Mouse (Mus musculus) liver, embryonic 11.5 days (tissue): ENCODE data around the gene Sbno2. TPM values are rescaled to one million over a fixed set of nuclear protein-coding genes. Genes with fewer than 3 reads are reported as not detected.

Experiments
- ATAC-seq: fragments of 200-750 bp; cut with Nextera tagmentation; replicated peaks from 2 replicates; pipeline ENCODE4 v1.8.0; 2017; ENCODE audit warnings: moderate number of reproducible peaks, mild to moderate bottlenecking, moderate TSS enrichment, moderate library complexity; ENCODE audit not compliant: low FRiP score
- DNase-seq: peaks from one replicate; pipeline ENCODE4 v3.0.0-alpha.2; 2017; ENCODE audit warnings: low spot score
- H3K27ac ChIP-seq: fragments of 300-500 bp; sonication (generic); 2 replicates; pipeline ENCODE4 v1.5.1; 2014; ENCODE audit warnings: mild to moderate bottlenecking, low read depth, low read length, control low read depth
- H3K27me3 ChIP-seq: fragments of 300-500 bp; sonication (generic); replicated peaks from 2 replicates; pipeline ENCODE4 v1.6.1; 2014; ENCODE audit warnings: low read length, mixed read lengths; ENCODE audit not compliant: control insufficient read depth, insufficient read depth
- H3K36me3 ChIP-seq: fragments of 300-500 bp; sonication (generic); 2 replicates; pipeline ENCODE4 v1.6.1; 2014; ENCODE audit warnings: mild to moderate bottlenecking, low read length, moderate library complexity, mixed read lengths; ENCODE audit not compliant: control insufficient read depth, insufficient read depth
- H3K4me1 ChIP-seq: fragments of 300-500 bp; sonication (generic); replicated peaks from 2 replicates; pipeline ENCODE4 v1.6.1; 2014; ENCODE audit warnings: low read length, mixed read lengths; ENCODE audit not compliant: control insufficient read depth, insufficient read depth
- H3K4me2 ChIP-seq: fragments of 300-500 bp; sonication (generic); 2 replicates; pipeline ENCODE4 v1.6.1; 2014; ENCODE audit warnings: mild to moderate bottlenecking, control low read depth, moderate library complexity
- H3K4me3 ChIP-seq: fragments of 300-500 bp; sonication (generic); 2 replicates; pipeline ENCODE4 v1.5.1; 2014; ENCODE audit warnings: low read depth, low read length, control low read depth
- H3K9ac ChIP-seq: fragments of 300-500 bp; sonication (generic); 2 replicates; pipeline ENCODE4 v1.6.1; 2014; ENCODE audit warnings: low read depth, low read length, control low read depth
- H3K9me3 ChIP-seq: fragments of 300-500 bp; sonication (generic); 2 replicates; pipeline ENCODE4 v1.6.1; 2016; ENCODE audit warnings: low read length, inconsistent platforms, mixed read lengths; ENCODE audit not compliant: control insufficient read depth
- WGBS: fragments of 180-500 bp; shearing (Covaris S2); extraction: QIAGEN DNeasy Blood & Tissue Kit; methylation state at CpG from one replicate; pipeline ENCODE4 v1.1.7; 2014; 5-methylcytosine and 5-hydroxymethylcytosine counted together
- polyA plus RNA-seq: library from polyadenylated mRNA; unstranded; fragments of >200 nt; fragmentation: Nextera tagmentation; extraction: Ambion mirVana; gene quantifications from 2 replicates; pipeline ENCODE4 v1.2.1, GENCODE M21; 2014

The Sbno2 gene
- polyA plus RNA-seq, 1 experiment from 2014 or later, result 19.2 TPM

GRCm38 (mm10) chr10:80138553-80139438 is 33.4 kb upstream of the Sbno2 start, which contains the start of gene Atp5d:
Atp5d (plus strand) TSS chr10:80138632.
- Histone ChIP-seq H3K4me2 (peak within 1 kb of the TSS; percentile 100), H3K36me3 (peaks cover 5% of the 10 kb centered on the region), H3K9ac (peak within 1 kb of the TSS; percentile 70), H3K4me3 (peak within 1 kb of the TSS; percentile 76), H3K27me3 (peaks cover 34% of the 10 kb centered on the region), H3K27ac (peak within 1 kb of the TSS; percentile 62), H3K9me3 (no peaks in the 10 kb centered on the region), H3K4me1 (peaks cover 44% of the 10 kb centered on the region)
- ATAC-seq (0 out of 2 replicates have a peak, but pooled peaks have one; percentile 4), DNase-seq (peak; percentile 71)
- WGBS, result 0% methylated on average over 70 of the region's 94 CpGs

DNA sequence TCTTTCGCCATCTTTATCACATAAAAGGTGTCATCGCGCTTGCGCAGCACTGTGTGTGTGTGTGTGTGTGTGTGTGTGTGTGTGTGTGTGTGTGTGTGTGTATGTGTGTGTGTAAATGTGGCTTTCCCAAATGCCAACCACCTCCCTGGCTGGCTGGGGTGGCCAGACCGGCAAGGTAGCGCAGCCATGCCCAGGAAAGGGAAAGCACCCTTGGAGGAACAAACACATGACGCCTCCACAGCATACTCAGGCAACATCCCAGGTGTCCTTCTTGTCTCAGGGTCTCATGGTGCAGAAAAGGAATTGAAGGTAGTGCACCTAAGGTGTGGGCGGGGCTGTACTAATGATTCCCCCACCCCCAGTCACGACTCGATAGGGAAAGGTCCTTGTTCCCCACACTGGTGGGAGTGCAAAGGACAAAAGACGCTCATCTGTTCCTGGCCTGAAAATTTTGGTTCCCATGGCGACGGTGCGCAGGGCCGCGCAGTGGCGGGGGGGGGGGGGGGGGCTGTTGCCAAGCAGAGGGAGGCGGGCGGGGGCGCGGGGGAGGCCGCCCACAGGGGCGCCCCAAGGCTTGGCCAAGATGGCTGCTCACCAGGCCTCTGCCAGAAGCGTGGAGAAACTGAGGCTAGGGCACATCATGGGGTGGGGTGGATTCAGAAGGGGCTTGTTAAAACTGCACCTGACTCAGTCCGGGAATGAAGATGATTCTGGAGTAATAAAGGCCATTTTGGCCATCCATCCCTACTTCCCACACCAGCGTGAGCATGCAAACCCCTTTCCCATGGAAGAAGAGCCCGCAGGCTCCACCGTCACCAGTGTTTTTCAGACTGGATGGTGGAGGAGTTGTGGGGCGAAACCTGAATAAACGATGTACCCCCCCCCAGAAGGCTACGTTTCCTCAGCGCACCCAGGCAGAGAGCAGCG is 32.5 kb upstream of the Sbno2 start:
- H3K36me3 ChIP-seq, result 0 out of 2 replicates have a peak, but pooled peaks cover 2% of the 10 kb centered on the region
- no peak for DNase-seq
- H3K27ac ChIP-seq, result peak overlapping the region; percentile 62; the same call in 1 of the 2 replicates
- H3K9ac ChIP-seq, result peak overlapping the region; percentile 70
- no peak for ATAC-seq
- H3K9me3 ChIP-seq, result no peaks in the 10 kb centered on the region
- peak overlapping the region; percentile 76 for H3K4me3 ChIP-seq
- H3K4me1 ChIP-seq, result peaks cover 35% of the 10 kb centered on the region
- WGBS, result 8% methylated on average over 28 of the region's 33 CpGs
- H3K4me2 ChIP-seq, result peak overlapping the region; percentile 100
- H3K27me3 ChIP-seq, result peaks cover 34% of the 10 kb centered on the region

- Histone ChIP-seq H3K27me3 (peaks cover 34% of the 10 kb centered on the region), H3K36me3 (0 out of 2 replicates have a peak, but pooled peaks cover 2% of the 10 kb centered on the region), H3K4me1 (peaks cover 32% of the 10 kb centered on the region), H3K9ac (peak overlapping the region; percentile 55; the same call in 1 of the 2 replicates), H3K9me3 (no peaks in the 10 kb centered on the region), H3K4me3 (peak overlapping the region; percentile 76), H3K27ac (no peak overlapping the region), H3K4me2 (peak overlapping the region; percentile 100)
- no peak for ATAC-seq
- DNase-seq, result no peak
- 4% methylated on average over 29 of the region's 29 CpGs for WGBS
Observed at GRCm38 (mm10) chr10:80136952-80137625, 31.7 kb upstream of the Sbno2 start.

DNA sequence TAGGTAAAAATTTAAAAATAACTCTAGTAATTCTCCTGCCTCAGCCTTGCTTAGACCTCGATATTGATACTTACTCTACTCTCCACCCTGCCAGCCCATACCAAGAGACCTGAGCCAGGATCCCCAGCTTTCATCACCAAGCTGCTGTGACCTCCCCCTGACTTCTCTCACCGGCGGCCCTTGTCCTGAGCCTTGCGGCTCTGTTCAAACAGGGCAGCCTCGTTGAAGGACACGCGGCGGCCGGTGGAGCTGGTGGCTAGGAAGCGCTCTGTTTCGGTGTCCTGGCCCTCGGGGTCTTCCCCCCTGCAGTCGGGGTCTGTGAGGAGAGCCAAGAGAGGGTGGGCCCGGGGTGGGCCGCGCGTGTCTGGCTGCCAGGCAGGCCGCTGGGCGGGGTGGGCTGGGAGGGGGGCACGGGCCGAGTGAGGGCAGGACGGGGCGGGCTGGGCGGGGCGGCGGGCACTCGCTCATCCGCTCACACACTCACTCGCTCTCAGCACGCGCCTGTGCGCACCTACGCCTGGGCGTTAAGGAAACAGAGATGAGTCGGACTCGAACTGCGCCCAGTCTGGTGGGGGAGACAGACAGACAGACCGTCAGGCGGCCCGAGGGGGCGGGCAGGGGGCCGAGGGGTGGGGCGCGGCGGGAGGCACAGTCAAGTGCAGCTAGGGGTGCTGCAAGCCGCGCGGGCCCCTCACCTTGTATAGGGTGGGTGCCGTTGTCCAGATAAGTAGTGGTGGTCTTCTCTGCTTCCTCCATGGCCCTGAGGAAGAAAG is 31.0 kb upstream of the Sbno2 start:
- Histone ChIP-seq H3K4me1 (peaks cover 34% of the 10 kb centered on the region), H3K4me2 (peak overlapping the region; percentile 100), H3K9me3 (no peaks in the 10 kb centered on the region), H3K27ac (0 out of 2 replicates have a peak overlapping the region, but pooled peaks have one; percentile 11), H3K27me3 (peaks cover 34% of the 10 kb centered on the region), H3K4me3 (peak overlapping the region; percentile 76), H3K36me3 (peaks cover 2% of the 10 kb centered on the region; the same call in 1 of the 2 replicates), H3K9ac (peak overlapping the region; percentile 27)
- 17% methylated on average over 49 of the region's 49 CpGs for WGBS
- ATAC-seq (no peak), DNase-seq (no peak)

DNA sequence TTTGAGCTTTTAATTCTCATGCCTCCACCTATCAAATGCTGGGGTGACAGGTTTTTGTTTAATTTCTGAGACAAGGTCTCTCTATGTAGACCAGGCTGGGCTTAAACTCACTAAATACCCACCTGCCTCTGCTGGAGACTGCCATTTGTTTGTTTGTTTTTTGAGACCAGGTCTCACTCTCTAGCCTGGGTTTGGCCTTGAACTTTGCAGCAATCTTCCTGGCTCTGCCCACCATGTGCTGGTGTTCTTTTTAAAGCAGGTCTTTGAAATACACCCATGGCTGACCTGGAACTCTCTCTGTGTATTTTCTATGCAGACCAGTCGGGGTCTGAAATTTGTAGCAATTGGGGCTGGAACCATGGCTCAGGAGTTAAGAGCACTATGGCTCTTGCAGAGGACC is 30.3 kb upstream of the Sbno2 start:
- H3K27me3 ChIP-seq, result peaks cover 34% of the 10 kb centered on the region
- 82% methylated on average over 1 of the region's 1 CpGs for WGBS

GRCm38 (mm10) chr10:80135161-80135560 is 29.8 kb upstream of the Sbno2 start:
- H3K9me3 ChIP-seq, result no peaks in the 10 kb centered on the region
- H3K4me2 ChIP-seq, result no peak overlapping the region
- WGBS, result 82% methylated on average over 10 of the region's 10 CpGs
- no peak for DNase-seq
- H3K27me3 ChIP-seq, result peaks cover 34% of the 10 kb centered on the region
- H3K4me1 ChIP-seq, result peaks cover 37% of the 10 kb centered on the region
- H3K4me3 ChIP-seq, result no peak overlapping the region
- no peak for ATAC-seq
- H3K27ac ChIP-seq, result no peak overlapping the region
- no peak overlapping the region for H3K9ac ChIP-seq
- H3K36me3 ChIP-seq, result peaks cover 11% of the 10 kb centered on the region; the same call in 1 of the 2 replicates

More for the DNA sequence above, 30.3 kb upstream of the Sbno2 start:
- Histone ChIP-seq H3K4me1 (peaks cover 36% of the 10 kb centered on the region), H3K9me3 (no peaks in the 10 kb centered on the region), H3K9ac (no peak overlapping the region), H3K4me2 (no peak overlapping the region), H3K4me3 (no peak overlapping the region), H3K36me3 (peaks cover 7% of the 10 kb centered on the region; the same call in 1 of the 2 replicates), H3K27ac (no peak overlapping the region)
- no peak for ATAC-seq
- DNase-seq, result no peak

- 88% methylated on average over 9 of the region's 9 CpGs for WGBS
- Histone ChIP-seq H3K9me3 (no peaks in the 10 kb centered on the region), H3K27me3 (peaks cover 33% of the 10 kb centered on the region), H3K27ac (no peak overlapping the region), H3K4me1 (peaks cover 36% of the 10 kb centered on the region), H3K9ac (no peak overlapping the region), H3K4me2 (no peak overlapping the region), H3K36me3 (peaks cover 18% of the 10 kb centered on the region; the same call in 1 of the 2 replicates), H3K4me3 (no peak overlapping the region)
- ATAC-seq, result no peak
- DNase-seq, result no peak
Observed at GRCm38 (mm10) chr10:80134421-80134820, 29.1 kb upstream of the Sbno2 start.
